Mouse (Mus musculus) Muller cell, postnatal 12 days (primary cell): ENCODE results near the gene Espnl.

Source experiments
- DNase-seq: peaks from one replicate; pipeline ENCODE4 v3.0.0-alpha.2; 2015; ENCODE audit errors: inconsistent ontology term

The Espnl gene

DNA sequence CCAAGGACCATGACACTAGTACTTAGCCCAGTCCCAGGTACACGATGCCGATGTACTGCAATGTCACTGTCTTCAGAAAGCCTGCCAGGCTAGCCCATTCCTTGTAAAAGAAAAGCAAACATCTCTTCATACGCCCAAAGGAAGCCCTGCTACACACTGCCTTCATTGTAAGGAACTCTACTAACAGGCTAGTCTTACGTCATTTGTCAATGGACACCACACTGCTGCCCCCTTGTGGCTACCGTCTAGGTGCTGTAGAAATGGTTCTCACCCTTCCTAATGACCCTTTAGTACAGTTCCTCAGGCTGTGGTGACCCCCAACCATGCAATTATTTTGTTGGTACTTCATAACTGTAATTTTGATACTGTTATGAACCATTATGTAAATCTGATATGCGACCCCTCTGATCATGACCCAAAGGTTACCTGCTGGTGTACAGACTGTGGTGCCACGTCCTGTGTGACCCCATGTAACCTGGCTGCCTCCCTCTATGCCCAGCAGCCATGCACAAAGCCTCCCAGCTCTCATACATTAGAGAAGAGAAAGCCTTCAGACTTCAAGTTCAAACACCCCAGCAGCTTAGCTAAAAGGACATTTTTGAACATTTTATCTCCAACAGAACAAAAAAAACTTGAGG lies 58.7 kb downstream of the Espnl start:
- peak; percentile 48 for DNase-seq

- DNase-seq: no peak
These were observed 59.2 kb downstream of the Espnl start for GRCm38 (mm10) chr1:91381091-91381471.

- no peak for DNase-seq
These were observed 68.5 kb downstream of the Espnl start for GRCm38 (mm10) chr1:91390369-91390768.

GRCm38 (mm10) chr1:91397927-91398259 lies 76.0 kb downstream of the Espnl start:
- no peak for DNase-seq
